Mouse (Mus musculus) heart, embryonic 10.5 days (tissue): ENCODE data around the gene Arhgap6. TPM values are rescaled to one million over a fixed set of nuclear protein-coding genes. Genes with fewer than 3 reads are reported as not detected.

Experiments used
- DNase-seq: peaks from one replicate; pipeline ENCODE4 v3.0.0-alpha.2; 2017; ENCODE audit warnings: low spot score
- H3K27ac ChIP-seq: fragments of 300-500 bp; sonication (generic); 2 replicates; pipeline ENCODE4 v1.5.1; 2016; ENCODE audit warnings: mild to moderate bottlenecking
- H3K27me3 ChIP-seq: fragments of 300-500 bp; sonication (generic); 2 replicates; pipeline ENCODE4 v1.6.1; 2016; ENCODE audit warnings: mild to moderate bottlenecking; ENCODE audit not compliant: poor library complexity, insufficient read depth, severe bottlenecking
- H3K36me3 ChIP-seq: fragments of 300-500 bp; sonication (generic); 2 replicates; pipeline ENCODE4 v1.6.1; 2016; ENCODE audit warnings: mild to moderate bottlenecking, moderate library complexity
- H3K4me1 ChIP-seq: fragments of 300-500 bp; sonication (generic); 2 replicates; pipeline ENCODE4 v1.6.1; 2016; ENCODE audit warnings: mild to moderate bottlenecking
- H3K4me3 ChIP-seq: fragments of 300-500 bp; sonication (generic); 2 replicates; pipeline ENCODE4 v1.5.1; 2016; ENCODE audit warnings: mild to moderate bottlenecking, moderate library complexity
- H3K9me3 ChIP-seq: fragments of 300-500 bp; sonication (generic); 2 replicates; pipeline ENCODE4 v1.6.1; 2016; ENCODE audit warnings: mild to moderate bottlenecking, moderate library complexity
- WGBS: fragments of 180-500 bp; shearing (Covaris S2); methylation state at CpG from one replicate; pipeline ENCODE4 v1.1.7; 2016; 5-methylcytosine and 5-hydroxymethylcytosine counted together
- polyA plus RNA-seq: library from polyadenylated mRNA; unstranded; fragments of >200 nt; fragmentation: Nextera tagmentation; extraction: Ambion mirVana; gene quantifications from 2 replicates; pipeline ENCODE4 v1.2.1, GENCODE M21; 2016

Gene Arhgap6
- polyA plus RNA-seq, 1 experiment from 2014 or later, result 7.2 TPM

DNA sequence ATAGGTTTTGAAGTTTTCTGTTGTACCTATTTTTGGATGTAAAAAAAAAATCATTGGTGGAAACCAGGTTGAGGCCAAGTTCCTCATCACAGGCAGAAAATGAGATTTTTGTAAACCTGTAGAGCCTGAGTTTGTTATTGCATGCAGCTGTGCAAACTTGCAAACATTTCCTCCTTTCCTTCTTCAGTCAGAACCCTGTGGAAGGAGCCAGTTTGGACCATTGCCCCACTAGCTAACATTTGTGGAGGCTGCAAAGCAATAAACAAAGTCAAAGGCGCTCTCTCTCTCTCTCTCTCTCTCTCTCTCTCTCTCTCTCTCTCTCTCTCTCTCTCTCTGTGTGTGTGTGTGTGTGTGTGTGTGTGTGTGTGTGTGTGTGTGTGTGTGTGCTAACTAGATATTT, 378.9 kb downstream of the Arhgap6 start:
- Histone ChIP-seq H3K36me3 (no peaks in the 10 kb centered on the region), H3K9me3 (no peaks in the 10 kb centered on the region), H3K27ac (no peak overlapping the region), H3K4me3 (no peak overlapping the region), H3K4me1 (no peaks in the 10 kb centered on the region), H3K27me3 (0 out of 2 replicates have a peak, but pooled peaks cover 4% of the 10 kb centered on the region)
- no peak for DNase-seq
- 86% methylated on average over 1 of the region's 1 CpGs for WGBS

GRCm38 (mm10) chrX:169178634-169179033, 383.7 kb downstream of the Arhgap6 start:
- no peak overlapping the region for H3K4me3 ChIP-seq

DNA sequence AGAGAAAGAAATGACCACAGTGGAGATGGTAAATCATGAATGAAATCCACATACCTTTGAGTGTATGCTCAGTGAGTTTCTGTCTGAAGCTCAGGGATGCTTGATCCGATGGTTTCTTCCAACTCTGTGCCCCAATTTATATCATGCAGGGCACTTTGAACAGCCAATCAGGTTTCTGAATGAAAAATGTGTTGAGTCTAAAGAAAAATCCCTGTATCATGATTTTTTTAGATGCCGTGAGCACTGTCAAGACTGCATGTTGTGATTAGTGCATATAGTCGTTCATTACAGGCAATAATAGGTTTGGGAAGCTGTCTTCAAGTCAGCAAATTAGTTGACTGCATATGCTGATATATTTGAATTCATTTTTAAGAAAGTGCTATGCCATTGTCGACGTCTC, 392.2 kb downstream of the Arhgap6 start, which contains the start of gene Amelx:
Gene Amelx, minus strand, starts transcription at position 101 of the 400 bp plus-strand sequence.
- Histone ChIP-seq H3K9me3 (no peaks in the 10 kb centered on the region), H3K4me3 (no peak within 1 kb of the TSS), H3K27ac (no peak within 1 kb of the TSS), H3K4me1 (no peaks in the 10 kb centered on the region), H3K27me3 (no peaks in the 10 kb centered on the region), H3K36me3 (no peaks in the 10 kb centered on the region)
- DNase-seq, result no peak
- WGBS, result 78% methylated on average over 5 of the region's 5 CpGs

More at GRCm38 (mm10) chrX:169178634-169179033, 383.7 kb downstream of the Arhgap6 start:
- H3K36me3 ChIP-seq, result no peaks in the 10 kb centered on the region
- DNase-seq, result no peak
- no peak overlapping the region for H3K27ac ChIP-seq
- H3K9me3 ChIP-seq, result no peaks in the 10 kb centered on the region
- 82% methylated on average over 2 of the region's 2 CpGs for WGBS
- no peaks in the 10 kb centered on the region for H3K4me1 ChIP-seq
- H3K27me3 ChIP-seq, result peaks cover 8% of the 10 kb centered on the region; the same call in 1 of the 2 replicates

DNA sequence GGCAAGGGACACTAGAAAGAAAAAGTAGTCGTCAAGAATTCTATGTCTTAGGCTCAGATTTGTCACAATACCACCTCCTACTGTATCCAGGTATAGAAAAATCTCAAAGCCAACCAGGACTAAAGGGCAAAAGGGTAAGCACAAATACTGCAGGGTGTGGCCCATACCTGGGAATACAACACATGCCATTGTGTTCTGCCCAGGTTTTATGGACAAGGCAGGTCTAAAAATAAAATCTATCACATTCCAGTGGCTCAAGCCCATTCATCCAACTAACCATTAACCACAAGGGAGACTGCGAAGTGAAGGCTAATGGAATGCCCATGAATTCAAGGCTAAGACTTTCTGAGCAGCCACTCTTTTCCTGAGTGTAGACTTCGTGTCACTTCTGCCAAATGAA, 415.1 kb downstream of the Arhgap6 start:
- Histone ChIP-seq H3K27ac (no peak overlapping the region), H3K9me3 (no peaks in the 10 kb centered on the region), H3K27me3 (no peaks in the 10 kb centered on the region), H3K4me3 (no peak overlapping the region), H3K4me1 (no peaks in the 10 kb centered on the region), H3K36me3 (no peaks in the 10 kb centered on the region)
- no peak for DNase-seq
- WGBS, result 74% methylated on average over 3 of the region's 3 CpGs

- no peaks in the 10 kb centered on the region for H3K4me1 ChIP-seq
- no peaks in the 10 kb centered on the region for H3K36me3 ChIP-seq
- no peak overlapping the region for H3K4me3 ChIP-seq
- H3K27me3 ChIP-seq, result peaks cover 3% of the 10 kb centered on the region; the same call in 1 of the 2 replicates
- H3K27ac ChIP-seq, result no peak overlapping the region
- 51% methylated on average over 8 of the region's 8 CpGs for WGBS
- no peak for DNase-seq
- H3K9me3 ChIP-seq, result no peaks in the 10 kb centered on the region
These were observed 425.2 kb downstream of the Arhgap6 start for GRCm38 (mm10) chrX:169220064-169220463.

DNA sequence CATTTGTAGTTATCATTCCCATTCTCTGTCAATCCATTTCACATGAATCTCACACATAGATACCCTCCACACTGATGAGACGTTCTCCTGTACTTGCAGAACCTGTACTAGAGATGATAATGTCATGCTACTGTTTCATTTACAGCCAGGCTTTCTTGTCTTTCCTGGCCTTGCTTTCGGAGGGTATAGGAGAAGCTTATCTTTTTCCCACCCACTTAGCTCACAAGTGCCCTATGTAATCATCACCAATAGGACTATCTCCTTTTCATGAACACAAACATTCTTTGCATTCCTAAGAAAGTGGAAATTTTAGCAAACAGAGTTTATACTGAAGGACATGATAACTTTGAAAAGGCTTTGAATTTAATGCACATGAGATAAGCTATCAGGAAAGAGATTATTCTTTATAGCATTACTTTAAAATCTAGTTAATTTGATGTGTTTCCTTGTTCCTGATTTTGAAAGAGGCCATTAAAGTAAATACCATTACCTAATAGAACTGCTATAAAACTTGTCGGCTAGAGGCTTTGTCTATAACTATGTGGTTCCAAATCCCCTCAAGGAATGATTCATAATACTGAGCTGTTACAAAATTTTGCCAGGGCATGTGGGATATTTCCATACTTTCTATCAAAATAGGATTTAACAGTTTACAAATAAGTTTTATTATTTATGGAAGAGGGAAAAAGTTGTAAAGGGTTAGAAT, 427.6 kb downstream of the Arhgap6 start:
- Histone ChIP-seq H3K9me3 (no peaks in the 10 kb centered on the region), H3K27ac (no peak overlapping the region), H3K27me3 (peaks cover 3% of the 10 kb centered on the region; the same call in 1 of the 2 replicates), H3K4me1 (no peaks in the 10 kb centered on the region), H3K36me3 (no peaks in the 10 kb centered on the region), H3K4me3 (no peak overlapping the region)
- WGBS, result 38% methylated on average over 3 of the region's 3 CpGs
- DNase-seq, result no peak

- no peaks in the 10 kb centered on the region for H3K4me1 ChIP-seq
- DNase-seq, result no peak
- no peaks in the 10 kb centered on the region for H3K36me3 ChIP-seq
- H3K27me3 ChIP-seq, result no peaks in the 10 kb centered on the region
- H3K9me3 ChIP-seq, result no peaks in the 10 kb centered on the region
- H3K27ac ChIP-seq, result no peak overlapping the region
- no peak overlapping the region for H3K4me3 ChIP-seq
- 69% methylated on average over 1 of the region's 1 CpGs for WGBS
These were observed 461.0 kb downstream of the Arhgap6 start for GRCm38 (mm10) chrX:169255915-169256314.

DNA sequence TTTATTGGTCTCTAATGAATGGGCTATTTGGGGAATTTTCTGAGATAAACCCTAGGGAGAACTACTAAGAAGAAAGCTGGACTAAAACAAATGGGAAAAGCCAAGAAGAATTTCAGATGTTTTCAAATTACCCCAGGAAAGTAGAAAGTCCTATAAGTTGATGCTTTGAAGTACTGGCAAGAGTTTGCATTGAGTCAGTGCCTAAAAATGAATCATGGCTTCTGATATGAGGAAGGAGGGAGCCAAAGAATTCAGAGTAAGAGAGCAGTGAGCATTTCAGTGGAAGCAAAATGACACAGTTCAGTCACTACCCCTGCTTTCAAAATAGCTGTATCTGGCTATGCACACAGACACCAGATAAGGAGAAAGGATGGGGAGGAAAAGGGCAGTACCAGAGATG, 461.8 kb downstream of the Arhgap6 start:
- Histone ChIP-seq H3K36me3 (no peaks in the 10 kb centered on the region), H3K27ac (no peak overlapping the region), H3K4me1 (no peaks in the 10 kb centered on the region), H3K9me3 (no peaks in the 10 kb centered on the region), H3K27me3 (no peaks in the 10 kb centered on the region), H3K4me3 (no peak overlapping the region)
- DNase-seq, result no peak

DNA sequence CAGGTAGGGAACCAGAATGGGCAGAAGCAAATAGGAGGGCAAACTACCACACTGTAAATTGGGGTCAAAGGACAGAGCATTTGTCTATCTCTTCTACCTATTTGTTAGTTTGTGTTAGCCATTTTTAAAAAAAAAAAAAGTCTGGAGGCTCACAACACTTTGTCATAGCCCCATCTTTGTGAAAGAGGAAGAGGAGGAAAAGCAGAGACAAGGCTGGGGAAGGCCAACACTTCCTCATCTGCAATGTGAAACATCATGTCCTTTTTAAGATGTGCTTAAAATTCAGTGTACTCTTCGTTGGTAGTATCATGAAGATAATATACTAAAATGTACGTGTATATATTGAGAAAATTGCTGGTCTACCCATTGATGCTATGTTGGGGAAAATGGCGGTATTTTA, 466.1 kb downstream of the Arhgap6 start:
- WGBS, result 78% methylated on average over 3 of the region's 3 CpGs
- Histone ChIP-seq H3K9me3 (no peaks in the 10 kb centered on the region), H3K27ac (no peak overlapping the region), H3K4me1 (no peaks in the 10 kb centered on the region), H3K27me3 (no peaks in the 10 kb centered on the region), H3K36me3 (no peaks in the 10 kb centered on the region), H3K4me3 (no peak overlapping the region)
- DNase-seq, result no peak

- H3K4me3 ChIP-seq, result no peak overlapping the region
- WGBS, result 59% methylated on average over 2 of the region's 2 CpGs
- no peaks in the 10 kb centered on the region for H3K36me3 ChIP-seq
- H3K27ac ChIP-seq, result no peak overlapping the region
- no peaks in the 10 kb centered on the region for H3K9me3 ChIP-seq
- no peaks in the 10 kb centered on the region for H3K4me1 ChIP-seq
- no peak for DNase-seq
- H3K27me3 ChIP-seq, result no peaks in the 10 kb centered on the region
These were observed 467.3 kb downstream of the Arhgap6 start for GRCm38 (mm10) chrX:169262212-169262611.

- H3K27ac ChIP-seq, result no peak overlapping the region
- H3K4me3 ChIP-seq, result no peak overlapping the region
- H3K4me1 ChIP-seq, result no peaks in the 10 kb centered on the region
- no peaks in the 10 kb centered on the region for H3K9me3 ChIP-seq
- H3K36me3 ChIP-seq, result no peaks in the 10 kb centered on the region
- 64% methylated on average over 8 of the region's 8 CpGs for WGBS
- no peak for DNase-seq
- H3K27me3 ChIP-seq, result no peaks in the 10 kb centered on the region
These were observed 468.7 kb downstream of the Arhgap6 start for GRCm38 (mm10) chrX:169263433-169264172.

GRCm38 (mm10) chrX:169299579-169299978, 504.7 kb downstream of the Arhgap6 start:
- Histone ChIP-seq H3K27me3 (no peaks in the 10 kb centered on the region), H3K9me3 (no peaks in the 10 kb centered on the region), H3K4me1 (0 out of 2 replicates have a peak, but pooled peaks cover 6% of the 10 kb centered on the region), H3K27ac (no peak overlapping the region), H3K36me3 (no peaks in the 10 kb centered on the region), H3K4me3 (no peak overlapping the region)
- WGBS, result 74% methylated on average over 4 of the region's 4 CpGs
- DNase-seq, result no peak

DNA sequence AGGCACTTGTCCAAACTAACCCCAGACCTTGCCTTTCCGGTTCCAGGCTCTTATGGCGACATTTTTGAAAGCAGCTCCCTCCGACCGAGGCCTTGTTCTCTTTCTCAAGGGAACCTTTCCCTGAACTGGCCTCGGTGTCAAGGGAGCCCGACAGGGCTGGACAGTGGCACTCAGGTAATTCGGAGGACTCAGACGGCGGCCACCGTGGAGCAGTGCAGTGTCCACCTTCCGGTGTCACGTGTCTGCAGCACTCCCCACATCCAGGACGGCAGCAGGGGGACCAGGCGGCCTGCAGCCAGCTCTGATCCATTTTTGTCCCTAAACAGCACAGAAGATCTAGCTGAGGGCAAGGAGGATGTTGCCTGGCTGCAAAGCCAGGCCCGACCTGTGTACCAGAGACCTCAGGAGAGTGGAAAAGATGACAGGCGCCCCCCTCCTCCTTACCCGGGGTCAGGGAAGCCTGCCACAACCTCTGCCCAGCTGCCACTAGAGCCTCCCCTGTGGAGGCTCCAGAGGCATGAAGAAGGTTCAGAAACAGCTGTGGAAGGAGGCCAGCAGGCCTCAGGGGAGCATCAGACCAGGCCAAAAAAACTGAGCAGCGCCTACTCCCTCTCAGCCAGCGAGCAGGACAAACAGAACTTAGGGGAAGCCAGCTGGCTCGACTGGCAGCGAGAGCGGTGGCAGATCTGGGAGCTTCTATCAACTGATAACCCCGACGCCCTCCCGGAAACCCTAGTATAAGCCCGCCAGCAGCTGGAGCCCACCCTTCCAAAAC, 507.6 kb downstream of the Arhgap6 start:
- no peaks in the 10 kb centered on the region for H3K27me3 ChIP-seq
- H3K36me3 ChIP-seq, result no peaks in the 10 kb centered on the region
- H3K4me3 ChIP-seq, result no peak overlapping the region
- H3K9me3 ChIP-seq, result no peaks in the 10 kb centered on the region
- no peak for DNase-seq
- H3K4me1 ChIP-seq, result 0 out of 2 replicates have a peak, but pooled peaks cover 6% of the 10 kb centered on the region
- WGBS, result 59% methylated on average over 26 of the region's 26 CpGs
- H3K27ac ChIP-seq, result no peak overlapping the region
